Mouse (Mus musculus) kidney, postnatal 0 days (tissue): ENCODE measurements around the gene Adamts15. TPM values are rescaled to one million over a fixed set of nuclear protein-coding genes. Genes with fewer than 3 reads are reported as not detected.

Source experiments
- ATAC-seq: fragments of 200-750 bp; cut with Nextera tagmentation; replicated peaks from 2 replicates; pipeline ENCODE4 v1.8.0; 2017; ENCODE audit warnings: low read depth, moderate number of reproducible peaks, moderate TSS enrichment, moderate library complexity; ENCODE audit not compliant: low FRiP score
- DNase-seq: peaks from one replicate; pipeline ENCODE4 v3.0.0-alpha.2; 2016; ENCODE audit warnings: low spot score
- H3K27ac ChIP-seq: fragments of 300-500 bp; sonication (generic); 2 replicates; pipeline ENCODE4 v1.5.1; 2014; ENCODE audit warnings: mild to moderate bottlenecking
- H3K27me3 ChIP-seq: fragments of 300-500 bp; sonication (generic); 2 replicates; pipeline ENCODE4 v1.6.1; 2014; ENCODE audit warnings: low read length, mixed read lengths; ENCODE audit not compliant: insufficient read depth
- H3K36me3 ChIP-seq: fragments of 300-500 bp; sonication (generic); 2 replicates; pipeline ENCODE4 v1.6.1; 2014; ENCODE audit warnings: low read length, mixed read lengths; ENCODE audit not compliant: insufficient read depth
- H3K4me1 ChIP-seq: fragments of 300-500 bp; sonication (generic); replicated peaks from 2 replicates; pipeline ENCODE4 v1.6.1; 2014; ENCODE audit warnings: antibody characterized with exemption, low read length, mixed read lengths; ENCODE audit not compliant: insufficient read depth
- H3K4me2 ChIP-seq: fragments of 300-500 bp; sonication (generic); 2 replicates; pipeline ENCODE4 v1.6.1; 2014; ENCODE audit warnings: mild to moderate bottlenecking, low read length, moderate library complexity, mixed read lengths
- H3K4me3 ChIP-seq: fragments of 300-500 bp; sonication (generic); replicated peaks from 2 replicates; pipeline ENCODE4 v1.5.1; 2014; ENCODE audit warnings: low read depth, low read length
- H3K9ac ChIP-seq: fragments of 300-500 bp; sonication (generic); 2 replicates; pipeline ENCODE4 v1.6.1; 2014; ENCODE audit warnings: low read depth, low read length
- H3K9me3 ChIP-seq: fragments of 300-500 bp; sonication (generic); replicated peaks from 2 replicates; pipeline ENCODE4 v1.6.1; 2016; ENCODE audit warnings: low read length, inconsistent platforms, mixed read lengths
- CTCF ChIP-seq: IDR thresholded peaks from 2 replicates; pipeline ENCODE4 v1.5.1; 2016; ENCODE audit warnings: antibody characterized with exemption, low read depth, mild to moderate bottlenecking, moderate library complexity
- whole genome bisulfite sequencing: fragments of 180-500 bp; shearing (Covaris S2); extraction: QIAGEN DNeasy Blood & Tissue Kit; methylation state at CpG from one replicate; pipeline ENCODE4 v1.1.7; 2014; 5-methylcytosine and 5-hydroxymethylcytosine counted together
- polyA plus RNA-seq: library from polyadenylated mRNA; unstranded; fragments of >200 nt; fragmentation: Nextera tagmentation; extraction: Ambion mirVana; gene quantifications from 2 replicates; pipeline ENCODE4 v1.2.1, GENCODE M21; 2015

Gene Adamts15
- polyA plus RNA-seq, 1 experiment from 2014 or later = 4.9 TPM

DNA sequence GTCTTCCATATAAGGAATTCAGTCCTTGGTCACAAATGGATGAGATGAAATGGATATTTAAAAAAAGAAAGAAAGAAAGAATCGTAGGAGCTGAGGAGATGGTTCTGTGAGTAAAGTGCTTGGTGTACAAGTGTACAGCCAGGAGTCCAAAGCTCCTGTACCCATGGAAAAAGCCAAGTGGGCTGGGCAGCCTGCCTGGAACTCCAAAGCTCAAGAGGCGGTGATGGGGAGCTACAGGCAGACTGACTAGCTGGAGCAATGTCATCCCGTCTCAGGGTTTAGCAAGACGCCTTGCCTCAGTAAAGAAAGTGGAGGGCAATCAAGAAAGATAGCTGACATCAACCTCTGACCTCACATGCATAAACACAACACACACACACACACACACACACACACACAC lies 41.5 kb upstream of the Adamts15 start:
- ATAC-seq (no peak), DNase-seq (no peak)
- H3K36me3 ChIP-seq = no peaks in the 10 kb centered on the region
- no peaks in the 10 kb centered on the region for H3K27me3 ChIP-seq
- H3K4me1 ChIP-seq = no peaks in the 10 kb centered on the region
- no peak overlapping the region for H3K27ac ChIP-seq
- H3K9me3 ChIP-seq = no peaks in the 10 kb centered on the region
- no peak overlapping the region for H3K4me2 ChIP-seq
- no peak overlapping the region for H3K4me3 ChIP-seq
- 81% methylated on average over 4 of the region's 4 CpGs for WGBS
- H3K9ac ChIP-seq = no peak overlapping the region
- TF ChIP-seq CTCF = no peak

GRCm38 (mm10) chr9:30955246-30955645 lies 33.0 kb upstream of the Adamts15 start:
- ATAC-seq (no peak), DNase-seq (no peak)
- no peak overlapping the region for H3K4me2 ChIP-seq
- H3K4me1 ChIP-seq = no peaks in the 10 kb centered on the region
- no peaks in the 10 kb centered on the region for H3K36me3 ChIP-seq
- H3K27ac ChIP-seq = no peak overlapping the region
- TF ChIP-seq CTCF = no peak
- H3K4me3 ChIP-seq = no peak overlapping the region
- WGBS = 70% methylated on average over 9 of the region's 9 CpGs
- no peaks in the 10 kb centered on the region for H3K9me3 ChIP-seq
- H3K9ac ChIP-seq = no peak overlapping the region
- H3K27me3 ChIP-seq = no peaks in the 10 kb centered on the region

GRCm38 (mm10) chr9:30953287-30953686 lies 31.0 kb upstream of the Adamts15 start:
- Histone ChIP-seq H3K4me3 (no peak overlapping the region), H3K9ac (no peak overlapping the region), H3K27ac (no peak overlapping the region), H3K9me3 (no peaks in the 10 kb centered on the region), H3K36me3 (no peaks in the 10 kb centered on the region), H3K4me1 (no peaks in the 10 kb centered on the region), H3K4me2 (no peak overlapping the region), H3K27me3 (no peaks in the 10 kb centered on the region)
- DNase-seq = no peak
- 54% methylated on average over 8 of the region's 8 CpGs for WGBS
- TF ChIP-seq CTCF = peak; percentile 62
- ATAC-seq = no peak

GRCm38 (mm10) chr9:30951461-30951860 lies 29.2 kb upstream of the Adamts15 start:
- Histone ChIP-seq H3K4me1 (no peaks in the 10 kb centered on the region), H3K4me3 (no peak overlapping the region), H3K27ac (no peak overlapping the region), H3K4me2 (no peak overlapping the region), H3K9ac (no peak overlapping the region), H3K36me3 (no peaks in the 10 kb centered on the region), H3K9me3 (no peaks in the 10 kb centered on the region), H3K27me3 (no peaks in the 10 kb centered on the region)
- WGBS = 83% methylated on average over 5 of the region's 5 CpGs
- TF ChIP-seq CTCF = no peak
- DNase-seq (no peak), ATAC-seq (no peak)

- Histone ChIP-seq H3K4me3 (no peak overlapping the region), H3K4me1 (no peaks in the 10 kb centered on the region), H3K36me3 (no peaks in the 10 kb centered on the region), H3K27me3 (no peaks in the 10 kb centered on the region), H3K9me3 (no peaks in the 10 kb centered on the region), H3K27ac (no peak overlapping the region), H3K4me2 (no peak overlapping the region), H3K9ac (no peak overlapping the region)
- peak; percentile 32 for DNase-seq
- 62% methylated on average over 4 of the region's 4 CpGs for WGBS
- TF ChIP-seq CTCF = no peak
- ATAC-seq = no peak
Measured at GRCm38 (mm10) chr9:30950592-30950991, 28.3 kb upstream of the Adamts15 start.

DNA sequence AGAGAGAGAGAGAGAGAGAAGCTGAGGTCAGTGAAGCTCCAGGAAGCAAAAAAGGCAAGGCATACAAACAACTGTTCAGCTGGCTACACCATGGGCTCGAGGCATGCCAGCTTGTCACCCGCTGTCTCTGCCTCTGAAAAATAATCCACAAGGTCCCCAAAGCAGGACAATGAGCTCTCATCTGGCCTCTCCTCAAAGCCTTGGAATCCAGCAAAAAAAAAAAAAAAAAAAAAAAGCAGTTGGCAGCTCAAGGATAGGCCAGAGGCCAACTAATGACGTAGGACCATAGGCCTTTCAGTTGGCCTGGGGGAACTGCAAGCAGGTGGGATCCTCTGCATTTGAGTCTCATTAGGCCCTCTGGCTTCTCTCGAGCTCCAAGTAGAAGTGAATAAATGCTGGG lies 27.7 kb upstream of the Adamts15 start:
- Histone ChIP-seq H3K4me1 (no peaks in the 10 kb centered on the region), H3K36me3 (no peaks in the 10 kb centered on the region), H3K4me3 (no peak overlapping the region), H3K27ac (no peak overlapping the region), H3K27me3 (peaks cover 5% of the 10 kb centered on the region; the same call in 1 of the 2 replicates), H3K9ac (no peak overlapping the region), H3K9me3 (no peaks in the 10 kb centered on the region), H3K4me2 (no peak overlapping the region)
- WGBS = 81% methylated on average over 4 of the region's 4 CpGs
- TF ChIP-seq CTCF = no peak
- no peak for DNase-seq
- no peak for ATAC-seq

DNA sequence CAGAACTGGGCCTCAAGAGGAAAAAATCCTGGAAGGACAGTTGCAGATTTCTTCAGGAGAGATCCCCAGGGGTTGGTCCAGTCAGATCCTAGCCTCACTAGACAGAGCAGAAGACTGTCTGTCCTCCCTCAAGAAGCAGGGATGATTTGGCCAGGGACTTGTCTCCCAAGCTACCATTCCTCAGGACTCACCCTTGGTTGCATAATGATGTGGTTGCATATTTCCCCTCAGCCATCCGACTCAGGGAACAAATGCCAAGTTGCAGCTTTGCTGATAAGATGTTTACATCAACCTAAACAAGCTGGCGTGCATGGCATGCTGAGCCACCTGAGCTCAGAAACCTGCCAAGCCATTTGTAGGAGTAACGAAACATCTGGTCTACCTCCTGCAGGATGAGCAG lies 27.2 kb upstream of the Adamts15 start:
- H3K36me3 ChIP-seq = no peaks in the 10 kb centered on the region
- H3K4me2 ChIP-seq = no peak overlapping the region
- peaks cover 10% of the 10 kb centered on the region for H3K27me3 ChIP-seq
- H3K4me3 ChIP-seq = no peak overlapping the region
- H3K9me3 ChIP-seq = no peaks in the 10 kb centered on the region
- H3K4me1 ChIP-seq = no peaks in the 10 kb centered on the region
- no peak overlapping the region for H3K27ac ChIP-seq
- ATAC-seq = no peak
- no peak overlapping the region for H3K9ac ChIP-seq
- DNase-seq = no peak
- TF ChIP-seq CTCF = no peak
- 67% methylated on average over 3 of the region's 3 CpGs for WGBS
